Mouse (Mus musculus) megakaryocyte-erythroid progenitor cell, adult 5-6 weeks (primary cell): ENCODE results near the gene Gfm1. TPM values are rescaled to one million over a fixed set of nuclear protein-coding genes. Genes with fewer than 3 reads are reported as not detected.

ENCODE experiments used
- ATAC-seq: replicated peaks from 2 replicates; pipeline ENCODE4 v1.8.0; 2016; ENCODE audit warnings: mild to moderate bottlenecking, inconsistent platforms; ENCODE audit not compliant: severe bottlenecking, poor library complexity, low FRiP score, low TSS enrichment
- total RNA-seq, 2 experiments: library from RNA; stranded (forward) in 1 of 2; stranded (reverse) in 1 of 2; fragments of 200-1000, 215-1000 nt in 1 of 2; fragments of >200 nt in 1 of 2; fragmentation: Nextera tagmentation in 1 of 2; gene quantifications; 2 replicates each; pipeline ENCODE4 v1.2.3; 2014 to 2017

The Gfm1 gene
- total RNA-seq, 2 experiments from 2014 or later: 43.2 to 175 TPM

GRCm38 (mm10) chr3:67492086-67492869, 62.4 kb downstream of the Gfm1 start:
- ATAC-seq: no peak

GRCm38 (mm10) chr3:67493132-67493531, 63.2 kb downstream of the Gfm1 start:
- no peak for ATAC-seq

GRCm38 (mm10) chr3:67496310-67496709, 66.4 kb downstream of the Gfm1 start:
- no peak for ATAC-seq

GRCm38 (mm10) chr3:67497998-67498397, 68.1 kb downstream of the Gfm1 start:
- ATAC-seq: no peak

- ATAC-seq: no peak
Observed at GRCm38 (mm10) chr3:67498773-67499405, 69.0 kb downstream of the Gfm1 start.

GRCm38 (mm10) chr3:67499406-67499791, 69.5 kb downstream of the Gfm1 start:
- ATAC-seq: no peak

- ATAC-seq: no peak
Observed at GRCm38 (mm10) chr3:67503878-67504277, 74.0 kb downstream of the Gfm1 start.

GRCm38 (mm10) chr3:67505286-67505685, 75.4 kb downstream of the Gfm1 start:
- no peak for ATAC-seq

- no peak for ATAC-seq
Observed at GRCm38 (mm10) chr3:67508216-67508892, 78.5 kb downstream of the Gfm1 start.

- ATAC-seq: peak; percentile 82
Observed at GRCm38 (mm10) chr3:67512807-67513206, 82.9 kb downstream of the Gfm1 start.

GRCm38 (mm10) chr3:67514801-67515273, 84.9 kb downstream of the Gfm1 start:
- ATAC-seq: no peak

- ATAC-seq: no peak
Observed at GRCm38 (mm10) chr3:67515274-67515801, 85.4 kb downstream of the Gfm1 start, which contains the start of gene Rarres1. Gene Rarres1, minus strand, starts transcription at chr3:67515523.

- no peak for ATAC-seq
Observed at GRCm38 (mm10) chr3:67520568-67521143, 90.8 kb downstream of the Gfm1 start.

GRCm38 (mm10) chr3:67522709-67523108, 92.8 kb downstream of the Gfm1 start:
- no peak for ATAC-seq

GRCm38 (mm10) chr3:67524768-67525167, 94.9 kb downstream of the Gfm1 start:
- ATAC-seq: no peak

Other genes with a start within 250 kb of the Gfm1 start
- gene Mlf1, start 56.0 kb upstream of the Gfm1 start, total RNA-seq (2014; fragmentation: Nextera tagmentation): not detected in 2 replicates
- gene Mlf1, start 56.0 kb upstream of the Gfm1 start, total RNA-seq (2017): not detected in 2 replicates
- gene Gm17402, start 54.9 kb upstream of the Gfm1 start, total RNA-seq (2014; fragmentation: Nextera tagmentation): not detected in 2 replicates
- not detected in 2 replicates for gene Gm17402, start 54.9 kb upstream of the Gfm1 start, total RNA-seq (2017)
- 9.2 and 11.6 TPM in 2 replicates for gene Lxn, start 33.8 kb downstream of the Gfm1 start, total RNA-seq (2014; fragmentation: Nextera tagmentation)
- 2.4 and 5.7 TPM in 2 replicates for gene Lxn, start 33.8 kb downstream of the Gfm1 start, total RNA-seq (2017)
- gene Rarres1, start 85.4 kb downstream of the Gfm1 start, total RNA-seq (2014; fragmentation: Nextera tagmentation): not detected in 2 replicates
- not detected in 2 replicates for gene Rarres1, start 85.4 kb downstream of the Gfm1 start, total RNA-seq (2017)
- gene Mfsd1, start 152.6 kb downstream of the Gfm1 start, total RNA-seq (2014; fragmentation: Nextera tagmentation): 24.4 and 25.0 TPM in 2 replicates
- 120 and 133 TPM in 2 replicates for gene Mfsd1, start 152.6 kb downstream of the Gfm1 start, total RNA-seq (2017)